Comparison of ENCODE assay signal across 28 mouse cellular contexts in the genomic region with DNA sequence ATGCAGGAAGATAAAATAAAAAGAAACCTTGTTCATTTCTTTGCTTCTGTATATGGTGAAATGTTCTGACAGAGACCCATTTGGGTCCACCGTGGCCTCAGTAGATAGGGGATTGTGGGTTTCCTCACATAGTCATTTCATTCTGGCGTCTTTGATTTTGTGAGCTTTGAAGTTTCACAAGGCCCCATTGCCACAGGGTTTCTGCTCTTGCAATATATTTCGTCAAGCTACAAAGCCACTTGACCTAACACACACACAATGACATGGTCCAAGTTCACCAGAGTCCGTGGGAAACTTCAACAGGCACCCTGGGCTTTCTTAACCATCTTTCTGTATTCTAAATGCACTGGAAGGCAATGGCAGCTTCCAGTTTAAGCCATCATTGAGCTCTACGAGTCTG. TPM values are rescaled to one million over a fixed set of nuclear protein-coding genes. Genes with fewer than 3 reads are reported as not detected.
"Had no signal": no experiment of that assay in that cellular context is flagged by ENCODE, and none has a peak within 500 bp of the region (broad histone marks: within the 10 kb centered on the region; RNA-seq: fewer than 3 reads in every experiment).

No protein-coding gene starts in this region.

- H3K27me3 ChIP-seq: limb, embryonic 12.5 days; limb, embryonic 15.5 days; lung, embryonic 15.5 days; midbrain, embryonic 12.5 days; neural tube, embryonic 13.5 days had no signal

- H3K9ac ChIP-seq: limb, embryonic 12.5 days; limb, embryonic 15.5 days; liver, embryonic 14.5 days; lung, embryonic 15.5 days; midbrain, embryonic 12.5 days; neural tube, embryonic 13.5 days had no signal

- H3K27ac ChIP-seq: limb, embryonic 12.5 days; limb, embryonic 15.5 days; liver, embryonic 14.5 days; lung, embryonic 15.5 days; macrophage; midbrain, embryonic 12.5 days; neural tube, embryonic 13.5 days; stomach, postnatal 0 days had no signal

- H3K9me3 ChIP-seq: limb, embryonic 12.5 days; limb, embryonic 15.5 days; lung, embryonic 15.5 days; midbrain, embryonic 12.5 days; neural tube, embryonic 13.5 days had no signal

- H3K4me1 ChIP-seq: limb, embryonic 12.5 days; limb, embryonic 15.5 days; lung, embryonic 15.5 days; midbrain, embryonic 12.5 days; neural tube, embryonic 13.5 days had no signal

- H3K4me2 ChIP-seq: limb, embryonic 12.5 days; limb, embryonic 15.5 days; lung, embryonic 15.5 days; midbrain, embryonic 12.5 days; neural tube, embryonic 13.5 days had no signal

- ATAC-seq: intestine, embryonic 16.5 days; midbrain, embryonic 16.5 days had no signal

- H3K36me3 ChIP-seq: limb, embryonic 12.5 days; limb, embryonic 15.5 days; lung, embryonic 15.5 days; midbrain, embryonic 12.5 days; neural tube, embryonic 13.5 days had no signal

- H3K4me3 ChIP-seq: limb, embryonic 12.5 days; limb, embryonic 15.5 days; lung, embryonic 15.5 days; midbrain, embryonic 12.5 days; myocyte; neural tube, embryonic 13.5 days had no signal

- DNase-seq: kidney, adult 18-20 months; kidney, adult 9 months; kidney, postnatal 14 days; kidney, postnatal 4 days; left cerebral cortex, postnatal 4 days; lung, postnatal 10 days; thymus, adult 2 months; thymus, postnatal 14 days; thymus, postnatal 4 days had no signal

RNA-seq across cellular contexts. Expression of gene Prps1l1, which starts 1.3 kb away (rescaled TPM):
- total RNA-seq: layer of hippocampus, adult 18-20 months; layer of hippocampus, postnatal 14 days; left cerebral cortex, adult 18-20 months; left cerebral cortex, postnatal 4 days; monocyte, adult 5-6 weeks had no signal
- polyA plus RNA-seq: intestine, embryonic 16.5 days; kidney, embryonic 16.5 days; limb, embryonic 12.5 days; limb, embryonic 15.5 days; liver, embryonic 14.5 days; lung, embryonic 15.5 days; macrophage; midbrain, embryonic 12.5 days; midbrain, embryonic 16.5 days; myocyte; neural tube, embryonic 13.5 days; small intestine, adult 2 months; spleen, adult 2 months; stomach, embryonic 14.5 days; stomach, postnatal 0 days; thymus, adult 2 months had no signal
